Mouse (Mus musculus): ENCODE measurements around the gene Dgki. TPM values are rescaled to one million over a fixed set of nuclear protein-coding genes. Genes with fewer than 3 reads are reported as not detected.
"Not testable (repeated sequence)": the region's sequence is repeated elsewhere in the genome, so short reads cannot be mapped to it uniquely, and the experiment has no call there.

Gene Dgki
- polyA plus RNA-seq, 1 experiment from 2014 or later = 1.3 TPM

GRCm38 (mm10) chr6:37138816-37139215, 161.2 kb downstream of the Dgki start:
- ATAC-seq (ENCODE audit: low FRiP score, low read depth) = no peak
- H3K27me3 ChIP-seq = no peaks in the 10 kb centered on the region
- no peak overlapping the region for H3K4me3 ChIP-seq

DNA sequence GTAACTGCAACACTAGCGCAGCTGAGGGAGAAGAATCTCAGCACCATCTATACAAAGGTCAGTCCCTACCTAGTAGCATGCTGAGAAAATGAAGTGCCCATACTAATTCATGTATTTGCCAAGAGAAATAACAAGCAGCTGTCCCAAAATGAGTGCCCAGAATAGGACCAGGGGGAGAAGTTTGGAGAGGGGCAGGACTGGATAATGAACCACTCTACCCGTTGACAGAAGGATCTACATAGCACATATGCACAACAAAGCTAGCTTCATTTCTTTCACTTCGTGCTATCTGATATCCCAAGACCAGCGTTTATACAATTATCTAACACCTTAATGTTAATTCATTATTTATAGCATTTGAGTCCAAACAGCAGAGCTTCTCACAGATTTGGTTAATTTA, 168.7 kb downstream of the Dgki start:
- ATAC-seq (ENCODE audit: low FRiP score, low read depth) = no peak
- Histone ChIP-seq H3K4me2 (replicated peaks) (no peak overlapping the region), H3K9me3 (no peaks in the 10 kb centered on the region), H3K36me3 (no peaks in the 10 kb centered on the region), H3K27ac (no peak overlapping the region), H3K4me3 (no peak overlapping the region), H3K9ac (no peak overlapping the region), H3K4me1 (no peaks in the 10 kb centered on the region), H3K27me3 (no peaks in the 10 kb centered on the region)
- 85% methylated on average over 4 of the region's 4 CpGs for WGBS

More at GRCm38 (mm10) chr6:37138816-37139215, 161.2 kb downstream of the Dgki start:
- Histone ChIP-seq H3K4me1 (peaks cover 10% of the 10 kb centered on the region), H3K27ac (no peak overlapping the region), H3K9me3 (no peaks in the 10 kb centered on the region), H3K9ac (no peak overlapping the region), H3K36me3 (no peaks in the 10 kb centered on the region), H3K4me2 (replicated peaks) (no peak overlapping the region)

DNA sequence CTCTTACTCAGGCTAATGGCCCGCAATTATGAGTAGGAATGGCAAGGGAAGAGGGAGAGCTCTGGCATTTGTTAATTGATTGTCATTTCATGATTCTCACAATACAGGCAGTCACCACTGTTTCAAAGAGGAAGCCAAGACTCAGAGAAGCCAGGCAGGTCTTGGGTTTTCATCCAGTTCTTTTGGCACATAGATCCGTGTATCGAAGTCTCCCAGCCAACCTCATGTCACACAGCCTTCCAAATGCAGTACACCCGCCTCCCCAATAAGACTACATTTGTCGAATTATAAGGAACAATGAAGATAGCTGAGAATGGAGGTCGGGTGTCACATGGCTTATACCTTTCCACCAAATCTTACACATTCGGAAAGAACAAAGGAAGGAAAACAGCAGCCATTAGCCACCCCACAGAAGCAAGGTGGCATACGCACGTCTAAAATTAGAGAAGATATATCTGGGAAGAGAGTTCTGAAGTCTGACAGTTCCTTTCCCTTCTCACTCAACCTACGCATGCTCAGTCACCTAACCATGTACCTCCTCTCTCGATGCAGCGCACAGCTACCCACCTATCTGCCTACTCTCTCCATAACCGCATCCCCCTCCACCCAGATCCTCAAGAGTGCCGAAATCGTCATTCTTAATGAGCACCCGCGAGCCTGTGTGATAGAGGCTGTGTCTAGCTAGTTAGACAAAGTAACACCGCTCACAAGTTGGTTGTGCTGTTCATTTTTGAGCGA, 179.4 kb downstream of the Dgki start:
- no peak overlapping the region for H3K4me2 ChIP-seq (replicated peaks)
- H3K27me3 ChIP-seq = no peaks in the 10 kb centered on the region
- no peak overlapping the region for H3K4me3 ChIP-seq
- 90% methylated on average over 19 of the region's 19 CpGs for WGBS
- no peaks in the 10 kb centered on the region for H3K36me3 ChIP-seq
- no peak overlapping the region for H3K27ac ChIP-seq
- ATAC-seq (ENCODE audit: low FRiP score, low read depth) = no peak
- H3K9ac ChIP-seq = no peak overlapping the region
- no peaks in the 10 kb centered on the region for H3K4me1 ChIP-seq
- H3K9me3 ChIP-seq = peaks cover 4% of the 10 kb centered on the region; the same call in 1 of the 2 replicates

GRCm38 (mm10) chr6:37119205-37119604, 180.8 kb downstream of the Dgki start:
- no peak overlapping the region for H3K27ac ChIP-seq
- no peak for ATAC-seq (ENCODE audit: low FRiP score, low read depth)
- H3K9me3 ChIP-seq = peaks cover 4% of the 10 kb centered on the region; the same call in 1 of the 2 replicates
- H3K9ac ChIP-seq = no peak overlapping the region
- WGBS = 79% methylated on average over 3 of the region's 3 CpGs
- H3K4me1 ChIP-seq = no peaks in the 10 kb centered on the region
- no peak overlapping the region for H3K4me3 ChIP-seq
- H3K27me3 ChIP-seq = no peaks in the 10 kb centered on the region
- no peak overlapping the region for H3K4me2 ChIP-seq (replicated peaks)
- H3K36me3 ChIP-seq = no peaks in the 10 kb centered on the region

DNA sequence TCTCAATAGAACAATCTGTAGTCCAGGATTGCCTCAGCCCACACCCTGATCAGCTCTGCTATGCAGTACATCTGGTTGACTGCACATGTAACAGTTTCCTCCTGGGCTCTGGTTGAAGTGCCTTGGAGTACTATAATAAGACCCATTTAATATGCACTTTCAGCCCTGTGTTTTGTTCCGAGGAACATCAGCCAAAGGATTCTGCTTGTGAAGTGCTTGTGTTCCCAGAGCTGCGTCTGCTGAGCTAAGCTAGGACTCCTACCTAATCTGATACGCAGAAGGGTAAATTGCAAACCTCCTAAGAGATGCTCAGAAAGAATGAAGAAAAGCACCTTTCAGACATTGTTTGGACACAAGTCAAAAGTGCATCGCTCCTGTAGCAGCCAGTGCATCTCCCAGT, 186.9 kb downstream of the Dgki start:
- Histone ChIP-seq H3K27ac (no peak overlapping the region), H3K4me3 (no peak overlapping the region), H3K4me2 (replicated peaks) (no peak overlapping the region), H3K9ac (no peak overlapping the region), H3K4me1 (no peaks in the 10 kb centered on the region), H3K27me3 (no peaks in the 10 kb centered on the region), H3K36me3 (no peaks in the 10 kb centered on the region), H3K9me3 (no peaks in the 10 kb centered on the region)
- WGBS = 79% methylated on average over 4 of the region's 4 CpGs
- ATAC-seq (ENCODE audit: low FRiP score, low read depth) = no peak

DNA sequence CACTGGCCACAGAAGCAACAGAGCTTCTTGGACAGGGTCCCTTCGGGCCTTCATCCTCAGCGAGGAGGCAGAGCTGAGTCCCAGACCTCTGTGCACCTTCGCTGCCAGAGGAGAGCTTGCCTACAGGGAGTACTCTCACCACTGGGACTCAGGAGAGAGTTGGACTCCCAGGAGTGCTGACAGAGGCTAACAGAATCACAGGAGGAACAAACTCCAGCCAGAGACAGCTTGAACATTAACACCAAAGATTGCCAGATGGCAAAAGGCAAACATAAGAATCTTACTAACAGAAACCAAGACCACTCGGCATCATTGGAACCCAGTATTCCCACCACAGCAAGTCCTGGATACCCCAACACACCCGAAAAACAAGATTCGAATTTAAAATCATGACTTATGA, 193.7 kb downstream of the Dgki start:
- not testable (repeated sequence) for H3K9me3 ChIP-seq; H3K4me1 ChIP-seq; H3K27me3 ChIP-seq; H3K27ac ChIP-seq; H3K36me3 ChIP-seq; H3K9ac ChIP-seq; H3K4me2 ChIP-seq (replicated peaks); H3K4me3 ChIP-seq; ATAC-seq (ENCODE audit: low FRiP score, low read depth)
- WGBS = 89% methylated on average over 6 of the region's 6 CpGs

GRCm38 (mm10) chr6:37100413-37100812, 199.6 kb downstream of the Dgki start:
- no peak for ATAC-seq (ENCODE audit: low FRiP score, low read depth)
- WGBS = 26% methylated on average over 5 of the region's 5 CpGs
- H3K27ac ChIP-seq = peak overlapping the region; percentile 79

GRCm38 (mm10) chr6:37097356-37098155, 202.4 kb downstream of the Dgki start:
- no peaks in the 10 kb centered on the region for H3K27me3 ChIP-seq
- H3K4me3 ChIP-seq = no peak overlapping the region
- H3K4me2 ChIP-seq (replicated peaks) = peak overlapping the region; percentile 47
- H3K9me3 ChIP-seq = no peaks in the 10 kb centered on the region
- 45% methylated on average over 18 of the region's 18 CpGs for WGBS
- ATAC-seq (ENCODE audit: low FRiP score, low read depth) = peak; percentile 80
- H3K9ac ChIP-seq = no peak overlapping the region
- H3K27ac ChIP-seq = peak overlapping the region; percentile 75; the same call in 1 of the 2 replicates
- peaks cover 36% of the 10 kb centered on the region for H3K4me1 ChIP-seq
- H3K36me3 ChIP-seq = no peaks in the 10 kb centered on the region

More at GRCm38 (mm10) chr6:37100413-37100812, 199.6 kb downstream of the Dgki start:
- Histone ChIP-seq H3K9ac (no peak overlapping the region), H3K9me3 (no peaks in the 10 kb centered on the region), H3K4me3 (no peak overlapping the region), H3K27me3 (no peaks in the 10 kb centered on the region), H3K4me1 (peaks cover 36% of the 10 kb centered on the region), H3K4me2 (replicated peaks) (no peak overlapping the region), H3K36me3 (no peaks in the 10 kb centered on the region)

DNA sequence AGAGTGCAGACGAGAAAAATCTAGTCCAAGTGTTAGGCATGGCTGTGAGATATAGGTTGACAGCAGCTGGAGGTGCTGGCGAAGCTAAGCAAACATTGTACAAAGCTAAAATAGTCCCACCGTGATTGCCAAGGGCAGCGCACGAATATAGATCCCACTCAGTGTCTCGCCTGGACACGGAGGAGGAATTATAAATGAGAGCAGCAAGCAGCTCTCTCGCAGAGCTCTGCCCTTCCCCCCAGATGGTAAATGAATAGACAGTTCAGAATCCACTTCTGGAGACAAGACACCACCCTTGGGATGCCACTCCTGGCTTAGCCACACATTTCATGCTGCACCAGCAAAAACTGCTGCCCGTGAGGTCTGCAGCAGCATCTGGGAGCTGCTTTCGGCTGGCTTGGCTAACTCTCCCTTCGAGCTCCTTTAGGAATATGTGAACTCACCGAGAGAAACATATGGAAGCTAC, 203.1 kb downstream of the Dgki start:
- peaks cover 36% of the 10 kb centered on the region for H3K4me1 ChIP-seq
- peak; percentile 76 for ATAC-seq (ENCODE audit: low FRiP score, low read depth)
- H3K4me2 ChIP-seq (replicated peaks) = peak overlapping the region; percentile 47
- no peaks in the 10 kb centered on the region for H3K36me3 ChIP-seq
- H3K27me3 ChIP-seq = no peaks in the 10 kb centered on the region
- H3K9ac ChIP-seq = no peak overlapping the region
- H3K9me3 ChIP-seq = no peaks in the 10 kb centered on the region
- 48% methylated on average over 12 of the region's 12 CpGs for WGBS
- no peak overlapping the region for H3K4me3 ChIP-seq
- H3K27ac ChIP-seq = peak overlapping the region; percentile 75; the same call in 1 of the 2 replicates

DNA sequence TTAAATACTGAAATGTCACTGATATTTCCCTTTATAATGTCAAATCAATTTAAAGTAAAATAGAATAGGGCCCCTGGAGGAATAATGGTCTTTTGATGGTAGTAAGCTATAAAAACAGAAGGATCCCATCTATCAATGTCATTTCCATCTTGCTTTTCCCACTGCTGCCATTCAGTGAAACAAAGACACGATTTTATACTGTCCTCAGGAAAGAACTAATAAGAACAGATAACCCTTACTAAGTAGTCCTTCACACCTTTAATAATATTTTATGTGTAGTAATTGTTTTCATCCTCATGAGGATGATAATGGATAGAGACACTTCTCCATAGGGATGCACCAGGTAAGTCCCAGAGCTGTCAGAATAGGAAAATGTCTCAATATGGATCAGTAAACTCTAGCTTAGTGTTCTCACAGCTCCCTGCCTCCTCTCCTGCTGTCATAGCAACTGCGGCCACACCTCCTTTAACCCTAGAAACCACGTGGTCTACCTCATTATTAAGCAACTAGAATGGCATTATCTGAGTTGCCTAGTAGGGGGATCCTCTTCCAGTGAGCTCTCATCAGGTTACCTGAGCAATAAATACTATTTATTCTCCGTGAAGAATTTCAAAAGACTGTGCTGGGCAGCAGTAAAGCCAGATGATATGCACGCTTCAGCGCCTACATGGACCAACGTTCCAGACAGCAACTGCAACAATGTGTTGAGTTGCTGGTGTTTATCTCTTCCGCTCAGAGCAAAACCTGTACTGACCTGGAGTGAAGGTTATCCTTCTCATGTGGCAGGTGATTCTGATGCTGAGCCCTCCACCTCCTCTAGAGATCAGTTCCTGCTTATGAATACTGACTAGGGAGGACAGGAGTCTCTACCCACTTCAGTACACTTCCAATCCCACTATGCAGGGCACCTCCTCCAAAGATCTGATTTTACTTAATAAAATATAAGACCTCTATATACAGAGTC, 210.6 kb downstream of the Dgki start:
- no peaks in the 10 kb centered on the region for H3K9me3 ChIP-seq
- H3K36me3 ChIP-seq = no peaks in the 10 kb centered on the region
- no peak overlapping the region for H3K4me3 ChIP-seq
- no peak overlapping the region for H3K9ac ChIP-seq
- H3K4me2 ChIP-seq (replicated peaks) = no peak overlapping the region
- H3K27ac ChIP-seq = no peak overlapping the region
- no peak for ATAC-seq (ENCODE audit: low FRiP score, low read depth)
- 0 out of 2 replicates have a peak, but pooled peaks cover 6% of the 10 kb centered on the region for H3K4me1 ChIP-seq
- WGBS = 53% methylated on average over 8 of the region's 8 CpGs
- no peaks in the 10 kb centered on the region for H3K27me3 ChIP-seq

DNA sequence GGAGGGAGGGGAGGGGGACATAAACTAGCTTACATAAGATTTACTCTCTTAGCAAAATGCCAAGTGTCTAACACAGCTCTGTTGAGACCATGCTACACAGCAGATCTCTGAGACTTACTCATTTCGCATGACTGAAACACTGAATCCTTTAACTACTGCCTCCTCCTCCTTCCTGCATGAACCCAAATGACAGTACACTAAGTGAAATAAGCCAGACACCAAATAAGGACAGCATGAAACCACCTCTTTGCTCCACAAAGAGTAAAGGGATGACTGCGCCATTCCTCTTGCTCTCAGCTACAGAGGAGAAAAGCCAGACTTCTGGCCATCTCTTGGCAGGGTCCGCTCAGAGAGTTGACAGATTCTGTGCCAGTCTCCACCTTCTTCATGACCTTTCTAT, 217.0 kb downstream of the Dgki start:
- Histone ChIP-seq H3K36me3 (no peaks in the 10 kb centered on the region), H3K4me1 (peaks cover 6% of the 10 kb centered on the region; the same call in 1 of the 2 replicates), H3K4me2 (replicated peaks) (no peak overlapping the region), H3K9ac (no peak overlapping the region), H3K4me3 (no peak overlapping the region), H3K9me3 (no peaks in the 10 kb centered on the region), H3K27me3 (no peaks in the 10 kb centered on the region), H3K27ac (no peak overlapping the region)
- no peak for ATAC-seq (ENCODE audit: low FRiP score, low read depth)
- 89% methylated on average over 3 of the region's 3 CpGs for WGBS
